Mouse (Mus musculus) urinary bladder, postnatal 14 days (tissue): ENCODE measurements around the gene Rimbp3.
"Not testable (repeated sequence)": the region's sequence is repeated elsewhere in the genome, so short reads cannot be mapped to it uniquely, and the experiment has no call there.

ENCODE experiments used
- DNase-seq: peaks from one replicate; pipeline ENCODE4 v3.0.0; 2021; ENCODE audit warnings: low spot score

The Rimbp3 gene

GRCm38 (mm10) chr16:17220127-17220733 lies 11.8 kb downstream of the Rimbp3 start:
- DNase-seq: peak; percentile 34

- peak; percentile 97 for DNase-seq
These were observed 13.8 kb downstream of the Rimbp3 start for GRCm38 (mm10) chr16:17222197-17222596.

- DNase-seq: peak; percentile 73
These were observed 17.2 kb downstream of the Rimbp3 start for GRCm38 (mm10) chr16:17225584-17225983.

GRCm38 (mm10) chr16:17226496-17226895 lies 18.1 kb downstream of the Rimbp3 start:
- no peak for DNase-seq

- DNase-seq: not testable (repeated sequence)
These were observed 23.1 kb downstream of the Rimbp3 start for GRCm38 (mm10) chr16:17231523-17231922.

- peak; percentile 96 for DNase-seq
These were observed 24.6 kb downstream of the Rimbp3 start, which contains the start of gene Hic2 for GRCm38 (mm10) chr16:17232794-17233701. Hic2 (plus strand) TSS chr16:17233572.

- DNase-seq: peak; percentile 35
These were observed 25.5 kb downstream of the Rimbp3 start for GRCm38 (mm10) chr16:17233702-17234498.

- DNase-seq: peak; percentile 46
These were observed 26.1 kb downstream of the Rimbp3 start for GRCm38 (mm10) chr16:17234499-17234895.

- DNase-seq: peak; percentile 73
These were observed 26.7 kb downstream of the Rimbp3 start for GRCm38 (mm10) chr16:17234916-17235665.

- DNase-seq: peak; percentile 41
These were observed 29.2 kb downstream of the Rimbp3 start for GRCm38 (mm10) chr16:17237634-17238033.

GRCm38 (mm10) chr16:17239409-17239808 lies 31.0 kb downstream of the Rimbp3 start:
- no peak for DNase-seq

GRCm38 (mm10) chr16:17243731-17244130 lies 35.3 kb downstream of the Rimbp3 start:
- no peak for DNase-seq

- DNase-seq: no peak
These were observed 36.6 kb downstream of the Rimbp3 start for GRCm38 (mm10) chr16:17244996-17245395.

- DNase-seq: peak; percentile 33
These were observed 39.3 kb downstream of the Rimbp3 start for GRCm38 (mm10) chr16:17247727-17248126.

- peak; percentile 55 for DNase-seq
These were observed 40.7 kb downstream of the Rimbp3 start for GRCm38 (mm10) chr16:17249135-17249534.

- DNase-seq: peak; percentile 85
These were observed 43.1 kb downstream of the Rimbp3 start for GRCm38 (mm10) chr16:17251539-17251938.

GRCm38 (mm10) chr16:17252086-17252726 lies 43.8 kb downstream of the Rimbp3 start:
- DNase-seq: no peak

- DNase-seq: no peak
These were observed 44.4 kb downstream of the Rimbp3 start for GRCm38 (mm10) chr16:17252841-17253240.

GRCm38 (mm10) chr16:17254005-17254597 lies 45.7 kb downstream of the Rimbp3 start:
- DNase-seq: no peak

- DNase-seq: no peak
These were observed 46.9 kb downstream of the Rimbp3 start for GRCm38 (mm10) chr16:17255270-17255669.
